Mouse (Mus musculus) hindbrain, embryonic 14.5 days (tissue): ENCODE measurements around the gene Pde1c. TPM values are rescaled to one million over a fixed set of nuclear protein-coding genes. Genes with fewer than 3 reads are reported as not detected.

Source experiments
- ATAC-seq: fragments of 200-750 bp; cut with Nextera tagmentation; 2 replicates; pipeline ENCODE4 v1.8.0; 2017; ENCODE audit warnings: moderate number of reproducible peaks, mild to moderate bottlenecking, moderate TSS enrichment, moderate library complexity; ENCODE audit not compliant: low FRiP score
- DNase-seq: peaks from one replicate; pipeline ENCODE4 v3.0.0-alpha.2; 2015; ENCODE audit warnings: low spot score
- H3K27ac ChIP-seq: fragments of 300-500 bp; sonication (generic); 2 replicates; pipeline ENCODE4 v1.5.1; 2014; ENCODE audit warnings: mild to moderate bottlenecking, moderate library complexity
- H3K27me3 ChIP-seq: fragments of 300-500 bp; sonication (generic); 2 replicates; pipeline ENCODE4 v1.6.1; 2014; ENCODE audit warnings: mild to moderate bottlenecking, low read length, mixed read lengths; ENCODE audit not compliant: control insufficient read depth, insufficient read depth
- H3K36me3 ChIP-seq: fragments of 300-500 bp; sonication (generic); replicated peaks from 2 replicates; pipeline ENCODE4 v1.6.1; 2014; ENCODE audit not compliant: control insufficient read depth, insufficient read depth
- H3K4me1 ChIP-seq: fragments of 300-500 bp; sonication (generic); replicated peaks from 2 replicates; pipeline ENCODE4 v1.6.1; 2014; ENCODE audit warnings: antibody characterized with exemption, low read length, mixed read lengths; ENCODE audit not compliant: control insufficient read depth, insufficient read depth
- H3K4me2 ChIP-seq: fragments of 300-500 bp; sonication (generic); replicated peaks from 2 replicates; pipeline ENCODE4 v1.6.1; 2014; ENCODE audit warnings: mild to moderate bottlenecking, moderate library complexity
- H3K4me3 ChIP-seq: fragments of 300-500 bp; sonication (generic); replicated peaks from 2 replicates; pipeline ENCODE4 v1.5.1; 2014; ENCODE audit warnings: mild to moderate bottlenecking, low read length
- H3K9ac ChIP-seq: fragments of 300-500 bp; sonication (generic); 2 replicates; pipeline ENCODE4 v1.6.1; 2014
- H3K9me3 ChIP-seq: fragments of 300-500 bp; sonication (generic); 2 replicates; pipeline ENCODE4 v1.6.1; 2016; ENCODE audit warnings: low read length; ENCODE audit not compliant: control insufficient read depth
- WGBS: fragments of 180-500 bp; shearing (Covaris S2); extraction: QIAGEN DNeasy Blood & Tissue Kit; methylation state at CpG from one replicate; pipeline ENCODE4 v1.1.7; 2014; 5-methylcytosine and 5-hydroxymethylcytosine counted together
- polyA plus RNA-seq: library from polyadenylated mRNA; unstranded; fragments of >200 nt; fragmentation: Nextera tagmentation; extraction: Ambion mirVana; gene quantifications from 2 replicates; pipeline ENCODE4 v1.2.1, GENCODE M21; 2014

Pde1c gene
- polyA plus RNA-seq, 1 experiment from 2014 or later, result 13.2 TPM

GRCm38 (mm10) chr6:56480914-56481482 is 87.9 kb downstream of the Pde1c start:
- H3K9me3 ChIP-seq, result no peaks in the 10 kb centered on the region
- H3K27ac ChIP-seq, result no peak overlapping the region
- H3K9ac ChIP-seq, result no peak overlapping the region
- no peak overlapping the region for H3K4me2 ChIP-seq
- no peaks in the 10 kb centered on the region for H3K36me3 ChIP-seq
- WGBS, result 5% methylated on average over 6 of the region's 6 CpGs
- H3K4me3 ChIP-seq, result no peak overlapping the region
- H3K4me1 ChIP-seq, result no peaks in the 10 kb centered on the region
- H3K27me3 ChIP-seq, result no peaks in the 10 kb centered on the region
- DNase-seq (peak; percentile 88), ATAC-seq (peak; percentile 49; the same call in 1 of the 2 replicates)

- H3K9me3 ChIP-seq, result no peaks in the 10 kb centered on the region
- DNase-seq, result peak; percentile 76
- H3K27ac ChIP-seq, result no peak overlapping the region
- H3K9ac ChIP-seq, result no peak overlapping the region
- 24% methylated on average over 6 of the region's 6 CpGs for WGBS
- H3K4me3 ChIP-seq, result no peak overlapping the region
- no peak overlapping the region for H3K4me2 ChIP-seq
- H3K4me1 ChIP-seq, result no peaks in the 10 kb centered on the region
- no peaks in the 10 kb centered on the region for H3K27me3 ChIP-seq
- H3K36me3 ChIP-seq, result no peaks in the 10 kb centered on the region
- peak; percentile 84 for ATAC-seq
Observed at GRCm38 (mm10) chr6:56476581-56476980, 92.3 kb downstream of the Pde1c start.

- 55% methylated on average over 3 of the region's 3 CpGs for WGBS
- no peak overlapping the region for H3K27ac ChIP-seq
- no peaks in the 10 kb centered on the region for H3K4me1 ChIP-seq
- no peaks in the 10 kb centered on the region for H3K27me3 ChIP-seq
- no peak overlapping the region for H3K4me2 ChIP-seq
- H3K4me3 ChIP-seq, result no peak overlapping the region
- H3K36me3 ChIP-seq, result no peaks in the 10 kb centered on the region
- no peak overlapping the region for H3K9ac ChIP-seq
- no peak for DNase-seq
- ATAC-seq, result no peak
- no peaks in the 10 kb centered on the region for H3K9me3 ChIP-seq
Observed at GRCm38 (mm10) chr6:56458098-56458497, 110.8 kb downstream of the Pde1c start.

- Histone ChIP-seq H3K9me3 (no peaks in the 10 kb centered on the region), H3K4me1 (no peaks in the 10 kb centered on the region), H3K27me3 (no peaks in the 10 kb centered on the region), H3K9ac (no peak overlapping the region), H3K27ac (no peak overlapping the region), H3K4me3 (no peak overlapping the region), H3K36me3 (no peaks in the 10 kb centered on the region), H3K4me2 (no peak overlapping the region)
- 28% methylated on average over 2 of the region's 2 CpGs for WGBS
- ATAC-seq, result no peak
- DNase-seq, result peak; percentile 56
Observed at GRCm38 (mm10) chr6:56447917-56448316, 121.0 kb downstream of the Pde1c start.

- no peak overlapping the region for H3K9ac ChIP-seq
- H3K9me3 ChIP-seq, result no peaks in the 10 kb centered on the region
- no peaks in the 10 kb centered on the region for H3K4me1 ChIP-seq
- no peaks in the 10 kb centered on the region for H3K36me3 ChIP-seq
- no peak for DNase-seq
- ATAC-seq, result no peak
- H3K27ac ChIP-seq, result no peak overlapping the region
- WGBS, result 65% methylated on average over 4 of the region's 4 CpGs
- no peaks in the 10 kb centered on the region for H3K27me3 ChIP-seq
- no peak overlapping the region for H3K4me3 ChIP-seq
- no peak overlapping the region for H3K4me2 ChIP-seq
Observed at GRCm38 (mm10) chr6:56441501-56441900, 127.4 kb downstream of the Pde1c start.

GRCm38 (mm10) chr6:56425846-56426245 is 143.1 kb downstream of the Pde1c start:
- 91% methylated on average over 5 of the region's 5 CpGs for WGBS

GRCm38 (mm10) chr6:56422866-56423265 is 146.0 kb downstream of the Pde1c start:
- no peak for ATAC-seq
- no peak overlapping the region for H3K4me2 ChIP-seq

More at GRCm38 (mm10) chr6:56425846-56426245, 143.1 kb downstream of the Pde1c start:
- H3K4me3 ChIP-seq, result no peak overlapping the region
- H3K4me2 ChIP-seq, result no peak overlapping the region
- ATAC-seq (no peak), DNase-seq (no peak)
- no peak overlapping the region for H3K9ac ChIP-seq
- no peaks in the 10 kb centered on the region for H3K27me3 ChIP-seq
- H3K36me3 ChIP-seq, result no peaks in the 10 kb centered on the region
- H3K27ac ChIP-seq, result no peak overlapping the region
- no peaks in the 10 kb centered on the region for H3K4me1 ChIP-seq
- no peaks in the 10 kb centered on the region for H3K9me3 ChIP-seq

GRCm38 (mm10) chr6:56416191-56416590 is 152.7 kb downstream of the Pde1c start:
- Histone ChIP-seq H3K4me1 (no peaks in the 10 kb centered on the region), H3K9me3 (no peaks in the 10 kb centered on the region), H3K4me3 (no peak overlapping the region), H3K9ac (no peak overlapping the region), H3K4me2 (no peak overlapping the region), H3K27ac (no peak overlapping the region), H3K36me3 (no peaks in the 10 kb centered on the region), H3K27me3 (no peaks in the 10 kb centered on the region)
- ATAC-seq (no peak), DNase-seq (no peak)
- 76% methylated on average over 4 of the region's 4 CpGs for WGBS

More at GRCm38 (mm10) chr6:56422866-56423265, 146.0 kb downstream of the Pde1c start:
- Histone ChIP-seq H3K27ac (no peak overlapping the region), H3K27me3 (no peaks in the 10 kb centered on the region), H3K9me3 (no peaks in the 10 kb centered on the region), H3K36me3 (no peaks in the 10 kb centered on the region), H3K4me3 (no peak overlapping the region), H3K4me1 (no peaks in the 10 kb centered on the region), H3K9ac (no peak overlapping the region)
- DNase-seq, result no peak
- WGBS, result 85% methylated on average over 3 of the region's 3 CpGs

- Histone ChIP-seq H3K27me3 (no peaks in the 10 kb centered on the region), H3K27ac (no peak overlapping the region), H3K4me1 (no peaks in the 10 kb centered on the region), H3K36me3 (no peaks in the 10 kb centered on the region), H3K4me2 (no peak overlapping the region), H3K4me3 (no peak overlapping the region), H3K9me3 (no peaks in the 10 kb centered on the region), H3K9ac (no peak overlapping the region)
- 79% methylated on average over 5 of the region's 5 CpGs for WGBS
- ATAC-seq (no peak), DNase-seq (no peak)
Observed at GRCm38 (mm10) chr6:56389178-56389577, 179.7 kb downstream of the Pde1c start.

GRCm38 (mm10) chr6:56376359-56376758 is 192.5 kb downstream of the Pde1c start:
- H3K9ac ChIP-seq, result no peak overlapping the region
- ATAC-seq, result no peak
- 92% methylated on average over 3 of the region's 3 CpGs for WGBS
- H3K4me1 ChIP-seq, result peaks cover 18% of the 10 kb centered on the region
- H3K27ac ChIP-seq, result no peak overlapping the region
- no peak overlapping the region for H3K4me3 ChIP-seq
- H3K27me3 ChIP-seq, result no peaks in the 10 kb centered on the region
- H3K9me3 ChIP-seq, result no peaks in the 10 kb centered on the region
- no peak for DNase-seq
- H3K36me3 ChIP-seq, result no peaks in the 10 kb centered on the region
- H3K4me2 ChIP-seq, result no peak overlapping the region
